Mouse (Mus musculus): ENCODE measurements at regions not wholly inside any gene's neighbourhood (a gene's known extent, or its start where the extent isn't known, plus 50 kb on each side); places are given as distances from the start of the nearest gene placed in this dataset.
A peak's percentile ranks its signal among the peaks of the same experiment; 100 is the strongest.

DNA sequence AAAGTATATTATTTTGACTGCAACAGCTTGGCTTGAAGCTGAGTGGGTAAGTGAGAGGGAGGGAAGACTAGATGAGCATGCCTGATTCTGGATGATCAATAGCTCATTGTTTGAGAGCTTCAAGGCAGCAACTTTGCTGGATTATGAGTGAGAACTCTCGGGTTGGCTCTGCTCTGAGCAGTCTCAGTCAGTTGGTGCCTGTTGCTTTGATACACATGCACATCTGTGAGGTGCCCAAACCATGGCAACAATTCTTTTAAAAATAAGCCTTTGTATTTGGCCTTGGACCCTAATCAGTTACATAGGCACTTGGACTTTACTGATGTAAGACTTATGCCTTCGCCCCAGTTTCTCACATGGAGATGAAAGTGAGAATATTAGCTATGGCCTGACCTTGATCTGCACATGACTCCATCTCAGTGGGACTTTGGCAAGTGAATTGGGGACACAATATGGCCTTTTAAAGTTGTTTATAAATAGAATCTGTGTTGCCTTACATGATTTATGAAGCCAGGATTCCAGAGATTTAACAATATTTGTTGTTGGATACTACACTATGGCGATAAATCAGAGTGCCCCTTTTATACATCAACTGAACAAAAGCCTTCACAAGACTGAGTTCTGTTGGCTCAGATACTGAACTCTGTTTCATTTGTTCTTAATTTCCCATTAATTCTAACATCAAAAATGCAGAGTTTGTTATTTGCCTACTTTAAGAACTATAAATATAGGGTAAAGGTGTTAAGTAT, 652.6 kb upstream of the Lrrn3 start:
- peak; percentile 88 for ATAC-seq (ENCODE audit: low read depth)
- Histone ChIP-seq H3K4me1 (ENCODE audit: control insufficient read depth, insufficient read depth, low read length) (no peaks in the 10 kb centered on the region), H3K9me3 (ENCODE audit: control insufficient read depth, low read length) (no peaks in the 10 kb centered on the region; the same call in 1 of the 2 replicates), H3K4me2 (ENCODE audit: low read depth, low read length) (no peak overlapping the region), H3K27me3 (ENCODE audit: control insufficient read depth, insufficient read depth, low read length) (no peaks in the 10 kb centered on the region), H3K36me3 (ENCODE audit: control insufficient read depth, insufficient read depth, low read length) (no peaks in the 10 kb centered on the region), H3K4me3 (ENCODE audit: low read depth, low read length) (no peak overlapping the region), H3K27ac (ENCODE audit: low read depth, low read length) (no peak overlapping the region), H3K9ac (replicated peaks; ENCODE audit: low read depth, low read length) (no peak overlapping the region)
- WGBS = 37% methylated on average over 3 of the region's 3 CpGs

DNA sequence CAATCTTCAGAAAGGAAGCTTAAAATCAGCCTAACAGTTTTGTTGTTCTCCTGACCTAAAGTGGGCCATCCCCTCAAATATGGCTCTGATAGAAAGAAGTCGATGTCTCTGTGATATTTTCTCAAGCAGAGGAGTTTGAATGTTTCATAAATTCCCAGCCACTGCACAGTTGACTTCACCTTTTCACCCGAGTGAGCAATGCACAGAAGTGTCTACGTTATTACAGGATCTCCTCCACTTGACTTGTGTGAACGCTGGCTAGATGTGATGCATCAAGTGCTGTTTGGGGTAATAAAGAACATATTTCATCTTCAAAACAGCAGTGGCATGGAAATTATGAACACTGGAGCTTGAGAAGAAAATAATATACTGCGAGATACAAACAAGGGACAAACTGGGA, 651.9 kb upstream of the Lrrn3 start:
- no peaks in the 10 kb centered on the region for H3K27me3 ChIP-seq (ENCODE audit: control insufficient read depth, insufficient read depth, low read length)
- H3K4me2 ChIP-seq (ENCODE audit: low read depth, low read length) = no peak overlapping the region
- no peaks in the 10 kb centered on the region; the same call in 1 of the 2 replicates for H3K9me3 ChIP-seq (ENCODE audit: control insufficient read depth, low read length)
- no peak overlapping the region for H3K27ac ChIP-seq (ENCODE audit: low read depth, low read length)
- WGBS = 38% methylated on average over 5 of the region's 5 CpGs
- H3K9ac ChIP-seq (replicated peaks; ENCODE audit: low read depth, low read length) = no peak overlapping the region
- no peaks in the 10 kb centered on the region for H3K36me3 ChIP-seq (ENCODE audit: control insufficient read depth, insufficient read depth, low read length)
- ATAC-seq (ENCODE audit: low read depth) = no peak
- no peaks in the 10 kb centered on the region for H3K4me1 ChIP-seq (ENCODE audit: control insufficient read depth, insufficient read depth, low read length)
- no peak overlapping the region for H3K4me3 ChIP-seq (ENCODE audit: low read depth, low read length)

DNA sequence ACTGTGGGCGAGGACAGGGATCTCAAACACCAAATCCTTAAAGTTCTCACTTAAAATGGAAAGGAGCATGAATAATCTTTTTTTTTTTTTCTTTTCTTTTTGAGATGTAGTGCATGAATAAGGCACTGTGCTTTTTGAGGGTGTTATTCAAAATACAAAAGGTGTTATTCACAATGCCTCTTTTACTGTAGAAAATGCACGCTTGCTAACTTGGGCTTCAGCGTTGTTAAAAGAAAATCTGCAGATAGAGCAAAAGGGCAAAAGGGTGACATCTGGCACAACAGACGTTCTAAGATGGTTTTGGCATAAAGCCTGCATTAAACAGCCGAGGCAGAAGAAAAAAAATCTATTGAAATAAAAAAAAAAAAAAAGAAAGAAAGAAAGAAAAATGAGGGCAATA, 651.5 kb upstream of the Lrrn3 start:
- Histone ChIP-seq H3K36me3 (ENCODE audit: control insufficient read depth, insufficient read depth, low read length) (no peaks in the 10 kb centered on the region), H3K27ac (ENCODE audit: low read depth, low read length) (no peak overlapping the region), H3K27me3 (ENCODE audit: control insufficient read depth, insufficient read depth, low read length) (no peaks in the 10 kb centered on the region), H3K9ac (replicated peaks; ENCODE audit: low read depth, low read length) (no peak overlapping the region), H3K4me3 (ENCODE audit: low read depth, low read length) (no peak overlapping the region), H3K9me3 (ENCODE audit: control insufficient read depth, low read length) (no peaks in the 10 kb centered on the region; the same call in 1 of the 2 replicates), H3K4me2 (ENCODE audit: low read depth, low read length) (no peak overlapping the region), H3K4me1 (ENCODE audit: control insufficient read depth, insufficient read depth, low read length) (no peaks in the 10 kb centered on the region)
- 21% methylated on average over 5 of the region's 5 CpGs for WGBS
- no peak for ATAC-seq (ENCODE audit: low read depth)

DNA sequence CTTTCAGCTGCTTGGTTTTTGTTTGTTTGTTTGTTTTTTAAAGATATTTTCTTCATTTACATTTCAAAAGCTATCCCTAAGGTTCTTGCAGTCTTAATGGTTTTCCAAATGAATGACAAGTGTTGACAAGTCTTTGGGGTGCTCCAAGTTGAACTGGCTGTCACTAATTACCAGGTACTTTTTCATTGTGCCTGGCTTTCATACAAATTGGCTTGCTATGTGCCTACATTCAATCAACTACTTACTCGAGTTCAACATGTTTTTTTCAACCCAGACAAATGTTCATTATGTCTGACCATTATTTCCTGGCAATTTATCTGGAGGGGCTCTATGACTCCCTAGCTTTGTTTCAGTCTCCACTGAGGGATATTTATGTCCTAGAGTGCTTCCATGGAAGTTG, 614.0 kb upstream of the Lrrn3 start:
- Histone ChIP-seq H3K27ac (ENCODE audit: low read depth, low read length) (no peak overlapping the region), H3K4me3 (ENCODE audit: low read depth, low read length) (no peak overlapping the region), H3K9ac (replicated peaks; ENCODE audit: low read depth, low read length) (no peak overlapping the region), H3K27me3 (ENCODE audit: control insufficient read depth, insufficient read depth, low read length) (no peaks in the 10 kb centered on the region), H3K9me3 (ENCODE audit: control insufficient read depth, low read length) (no peaks in the 10 kb centered on the region), H3K4me1 (ENCODE audit: control insufficient read depth, insufficient read depth, low read length) (no peaks in the 10 kb centered on the region), H3K4me2 (ENCODE audit: low read depth, low read length) (no peak overlapping the region), H3K36me3 (ENCODE audit: control insufficient read depth, insufficient read depth, low read length) (no peaks in the 10 kb centered on the region)
- 57% methylated on average over 1 of the region's 1 CpGs for WGBS
- ATAC-seq (ENCODE audit: low read depth) = no peak

DNA sequence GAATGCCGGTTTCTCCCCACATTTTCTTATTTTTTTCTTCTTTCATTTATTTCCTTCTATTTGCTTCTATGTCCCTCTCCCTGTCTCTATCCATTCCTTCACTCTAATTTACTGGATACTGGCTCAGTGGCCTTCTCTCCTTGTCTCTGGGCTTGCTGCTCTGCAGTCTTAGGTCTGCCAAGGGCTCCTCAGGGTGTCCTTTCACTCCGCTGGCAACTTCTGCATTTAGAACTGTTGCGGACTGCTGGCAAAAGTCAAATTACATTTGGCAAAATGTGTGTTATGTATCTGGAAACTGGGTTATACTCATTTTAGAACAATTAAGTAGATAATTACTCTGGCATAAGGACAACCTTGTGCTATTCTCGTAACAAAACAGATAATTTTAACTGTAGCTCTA, 584.2 kb upstream of the Lrrn3 start:
- 68% methylated on average over 4 of the region's 4 CpGs for whole genome bisulfite sequencing
- Histone ChIP-seq H3K36me3 (ENCODE audit: control insufficient read depth, insufficient read depth, low read length) (no peaks in the 10 kb centered on the region), H3K27ac (ENCODE audit: low read depth, low read length) (no peak overlapping the region), H3K9me3 (ENCODE audit: control insufficient read depth, low read length) (no peaks in the 10 kb centered on the region), H3K4me3 (ENCODE audit: low read depth, low read length) (no peak overlapping the region), H3K4me2 (ENCODE audit: low read depth, low read length) (no peak overlapping the region), H3K9ac (replicated peaks; ENCODE audit: low read depth, low read length) (no peak overlapping the region), H3K27me3 (ENCODE audit: control insufficient read depth, insufficient read depth, low read length) (no peaks in the 10 kb centered on the region), H3K4me1 (ENCODE audit: control insufficient read depth, insufficient read depth, low read length) (no peaks in the 10 kb centered on the region)
- 0 out of 2 replicates have a peak, but pooled peaks have one; percentile 31 for ATAC-seq (ENCODE audit: low read depth)

DNA sequence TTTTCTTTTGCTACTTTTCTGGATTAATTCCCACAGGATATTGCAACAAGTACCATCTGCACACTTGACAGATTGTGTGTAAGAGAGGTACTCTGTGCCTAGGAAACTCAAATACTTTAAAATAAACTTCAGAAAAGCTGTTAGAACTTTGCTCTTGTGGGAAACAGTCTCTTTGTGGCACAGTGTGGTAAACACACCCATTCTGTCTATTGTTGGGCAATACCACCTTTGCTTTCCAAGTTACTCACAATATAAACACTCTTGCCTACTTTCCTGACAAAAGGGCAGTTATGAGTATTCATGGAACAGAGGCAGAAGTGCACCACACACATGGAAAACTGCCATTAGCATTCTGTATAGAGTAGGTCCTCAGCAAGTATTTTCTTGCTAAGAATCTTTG, 577.5 kb upstream of the Lrrn3 start:
- H3K27me3 ChIP-seq (ENCODE audit: control insufficient read depth, insufficient read depth, low read length) = no peaks in the 10 kb centered on the region
- H3K36me3 ChIP-seq (ENCODE audit: control insufficient read depth, insufficient read depth, low read length) = no peaks in the 10 kb centered on the region
- no peaks in the 10 kb centered on the region for H3K4me1 ChIP-seq (ENCODE audit: control insufficient read depth, insufficient read depth, low read length)
- H3K27ac ChIP-seq (ENCODE audit: low read depth, low read length) = no peak overlapping the region
- H3K4me2 ChIP-seq (ENCODE audit: low read depth, low read length) = no peak overlapping the region
- H3K9ac ChIP-seq (replicated peaks; ENCODE audit: low read depth, low read length) = no peak overlapping the region
- no peak for ATAC-seq (ENCODE audit: low read depth)
- no peak overlapping the region for H3K4me3 ChIP-seq (ENCODE audit: low read depth, low read length)
- no peaks in the 10 kb centered on the region for H3K9me3 ChIP-seq (ENCODE audit: control insufficient read depth, low read length)

DNA sequence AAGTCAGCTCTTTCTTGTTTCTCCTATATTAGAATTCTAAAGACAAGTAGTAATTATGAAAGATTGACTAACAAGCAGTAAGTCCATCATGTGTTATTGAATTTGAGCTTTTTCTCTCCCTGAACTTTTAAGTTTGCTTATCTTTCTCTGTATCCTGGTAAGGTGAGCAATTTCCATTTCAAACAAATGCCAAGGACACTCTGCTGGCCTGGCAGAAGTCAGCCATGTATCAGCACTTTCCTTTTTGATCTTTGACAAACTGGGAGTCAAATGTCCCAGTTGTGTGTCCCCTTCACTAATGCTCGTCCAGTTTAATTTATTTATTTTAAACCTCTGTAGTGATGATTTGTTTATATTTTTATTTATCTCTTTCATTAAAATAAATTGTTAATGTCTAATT, 562.8 kb upstream of the Lrrn3 start:
- Histone ChIP-seq H3K27ac (ENCODE audit: low read depth, low read length) (no peak overlapping the region), H3K9me3 (ENCODE audit: control insufficient read depth, low read length) (no peaks in the 10 kb centered on the region), H3K9ac (replicated peaks; ENCODE audit: low read depth, low read length) (no peak overlapping the region), H3K36me3 (ENCODE audit: control insufficient read depth, insufficient read depth, low read length) (no peaks in the 10 kb centered on the region), H3K4me1 (ENCODE audit: control insufficient read depth, insufficient read depth, low read length) (no peaks in the 10 kb centered on the region), H3K4me2 (ENCODE audit: low read depth, low read length) (no peak overlapping the region), H3K27me3 (ENCODE audit: control insufficient read depth, insufficient read depth, low read length) (no peaks in the 10 kb centered on the region), H3K4me3 (ENCODE audit: low read depth, low read length) (no peak overlapping the region)
- 52% methylated on average over 1 of the region's 1 CpGs for WGBS
- ATAC-seq (ENCODE audit: low read depth) = no peak

DNA sequence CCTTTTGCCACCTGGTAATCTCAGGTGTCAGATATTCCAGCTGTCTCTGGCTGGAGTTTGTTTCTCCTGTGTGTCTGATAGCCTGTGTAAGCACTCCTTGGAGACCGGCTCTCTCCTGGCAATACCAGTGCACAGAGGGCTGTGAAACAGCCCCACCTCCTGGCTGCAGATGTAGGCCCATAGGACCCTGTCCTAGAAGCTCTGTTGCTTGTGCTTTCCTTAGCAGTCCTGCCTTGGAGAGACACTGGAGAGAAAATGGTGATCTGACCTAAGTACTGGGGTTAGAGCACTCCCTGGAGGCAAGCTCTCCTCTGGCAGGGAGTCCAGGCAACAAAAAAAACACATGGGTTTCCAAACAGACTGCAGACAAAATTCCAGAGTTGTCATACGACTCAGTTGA, 541.6 kb upstream of the Lrrn3 start:
- no peak overlapping the region for H3K9ac ChIP-seq (replicated peaks; ENCODE audit: low read depth, low read length)
- no peak overlapping the region for H3K27ac ChIP-seq (ENCODE audit: low read depth, low read length)
- no peaks in the 10 kb centered on the region for H3K9me3 ChIP-seq (ENCODE audit: control insufficient read depth, low read length)
- H3K36me3 ChIP-seq (ENCODE audit: control insufficient read depth, insufficient read depth, low read length) = no peaks in the 10 kb centered on the region
- no peak overlapping the region for H3K4me2 ChIP-seq (ENCODE audit: low read depth, low read length)
- no peaks in the 10 kb centered on the region for H3K27me3 ChIP-seq (ENCODE audit: control insufficient read depth, insufficient read depth, low read length)
- no peaks in the 10 kb centered on the region for H3K4me1 ChIP-seq (ENCODE audit: control insufficient read depth, insufficient read depth, low read length)
- no peak for ATAC-seq (ENCODE audit: low read depth)
- WGBS = 81% methylated on average over 2 of the region's 2 CpGs
- no peak overlapping the region for H3K4me3 ChIP-seq (ENCODE audit: low read depth, low read length)

DNA sequence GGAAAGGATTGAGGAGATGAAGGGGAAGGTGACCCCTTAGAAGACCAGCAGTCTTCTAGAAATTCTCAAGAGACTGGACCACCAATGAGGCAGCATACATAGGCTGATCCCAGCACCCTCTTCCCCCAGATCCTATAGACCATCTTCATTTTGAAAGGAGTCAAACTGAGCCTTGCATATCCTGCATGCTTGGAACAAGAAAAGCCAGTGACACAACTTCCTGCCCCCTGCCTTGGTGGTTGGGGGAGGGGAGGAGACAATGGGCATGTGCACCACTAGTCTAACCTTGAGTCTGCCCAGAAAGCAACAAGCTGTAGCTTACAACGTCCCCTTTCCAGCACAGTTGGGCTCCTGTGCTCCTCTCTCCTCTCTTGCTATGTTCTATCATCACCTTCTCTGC, 531.3 kb upstream of the Lrrn3 start:
- no peak overlapping the region for H3K4me2 ChIP-seq (ENCODE audit: low read depth, low read length)
- no peaks in the 10 kb centered on the region for H3K4me1 ChIP-seq (ENCODE audit: control insufficient read depth, insufficient read depth, low read length)
- no peak for ATAC-seq (ENCODE audit: low read depth)
- H3K27ac ChIP-seq (ENCODE audit: low read depth, low read length) = no peak overlapping the region
- 73% methylated on average over 1 of the region's 1 CpGs for WGBS
- H3K4me3 ChIP-seq (ENCODE audit: low read depth, low read length) = no peak overlapping the region
- no peak overlapping the region for H3K9ac ChIP-seq (replicated peaks; ENCODE audit: low read depth, low read length)
- H3K36me3 ChIP-seq (ENCODE audit: control insufficient read depth, insufficient read depth, low read length) = no peaks in the 10 kb centered on the region
- H3K27me3 ChIP-seq (ENCODE audit: control insufficient read depth, insufficient read depth, low read length) = no peaks in the 10 kb centered on the region
- no peaks in the 10 kb centered on the region for H3K9me3 ChIP-seq (ENCODE audit: control insufficient read depth, low read length)

Data from neural tube, embryonic 14.5 days (tissue).